Mouse (Mus musculus) bone marrow macrophage, adult 2 months (primary cell): ENCODE measurements around the gene Atp8a1.

ENCODE experiments used
- CTCF ChIP-seq: IDR thresholded peaks from 2 replicates; pipeline ENCODE4 v1.5.1; 2012; ENCODE audit warnings: low read depth, mild to moderate bottlenecking, low read length, moderate library complexity
- POLR2A ChIP-seq: IDR thresholded peaks from 2 replicates; pipeline ENCODE4 v1.6.1; 2012; ENCODE audit warnings: mild to moderate bottlenecking, low read depth, low read length, borderline replicate concordance

DNA sequence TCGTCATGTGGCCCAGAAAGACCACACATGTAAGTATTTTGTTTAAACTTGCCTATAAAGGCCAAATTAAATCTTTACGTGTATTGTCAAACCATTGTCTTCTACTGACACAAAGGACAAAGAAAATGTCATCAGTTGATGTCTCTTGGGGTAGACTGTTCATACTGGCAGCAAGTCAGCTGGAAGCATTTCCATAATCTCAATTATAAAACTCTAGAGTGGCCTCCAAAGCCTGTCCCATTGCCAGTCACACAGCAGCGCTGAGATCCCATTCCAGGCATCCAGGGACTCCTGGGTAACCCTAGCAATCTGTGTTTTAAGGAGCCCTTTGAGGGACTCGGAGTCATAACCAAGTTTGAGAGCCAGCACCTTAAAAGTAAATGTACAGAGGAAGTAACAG lies 48.9 kb downstream of the Atp8a1 start:
- TF ChIP-seq CTCF = no peak
- no peak for TF ChIP-seq POLR2A
